ENCODE assay signal across 21 mouse cellular contexts in the genomic region with DNA sequence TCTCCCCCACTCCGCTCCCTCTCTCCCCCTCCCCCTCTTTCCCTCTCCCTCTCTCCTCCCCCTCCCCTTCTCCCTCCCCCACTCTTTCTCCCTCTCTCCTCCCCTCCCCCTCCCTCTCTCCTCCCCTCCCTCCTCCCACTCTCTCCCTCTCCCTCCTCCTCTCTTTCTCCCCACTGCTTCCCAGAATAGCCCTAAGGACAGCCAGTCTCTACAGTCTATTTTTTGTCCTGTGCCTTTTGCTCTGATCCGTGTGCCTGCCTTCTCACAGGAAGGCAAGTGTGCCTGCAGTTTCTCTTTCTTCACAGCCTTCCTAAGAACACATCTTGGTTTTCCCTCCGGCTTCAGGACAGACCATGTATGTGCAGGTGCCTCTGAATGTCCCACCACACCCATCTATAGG. TPM values are rescaled to one million over a fixed set of nuclear protein-coding genes. Genes with fewer than 3 reads are reported as not detected.
DNase-seq lines count a peak whose midpoint lies in the region; ATAC-seq lines count a peak whose summit lies in the region.
"Had no signal": no experiment of that assay in that cellular context is flagged by ENCODE, and none has a peak within 500 bp of the region (broad histone marks: within the 10 kb centered on the region; RNA-seq: fewer than 3 reads in every experiment).

No protein-coding gene starts in this region.

- H3K4me2 ChIP-seq in forebrain, embryonic 12.5 days, result no peak overlapping the region
- H3K4me2 ChIP-seq in forebrain, embryonic 16.5 days (ENCODE audit: low read length), result no peak overlapping the region
- H3K4me2 ChIP-seq in heart, embryonic 12.5 days, result peak overlapping the region; percentile 61
- H3K4me2 ChIP-seq: embryonic facial prominence, embryonic 13.5 days; limb, embryonic 15.5 days; stomach, embryonic 15.5 days had no signal

- H3K4me3 ChIP-seq in forebrain, embryonic 12.5 days (replicated peaks), result no peak overlapping the region
- no peak overlapping the region for H3K4me3 ChIP-seq in forebrain, embryonic 16.5 days (replicated peaks; ENCODE audit: low read length)
- H3K4me3 ChIP-seq in heart, embryonic 12.5 days, result peak overlapping the region; percentile 37
- peak overlapping the region; percentile 82 for H3K4me3 ChIP-seq in megakaryocyte, embryonic 14.5 days (replicated peaks)
- H3K4me3 ChIP-seq: embryonic facial prominence, embryonic 13.5 days; limb, embryonic 15.5 days; stomach, embryonic 15.5 days had no signal

- ATAC-seq in forebrain, embryonic 12.5 days (ENCODE audit: low FRiP score), result 0 out of 2 replicates have a peak, but pooled peaks have one; percentile 9
- ATAC-seq in forebrain, embryonic 16.5 days, result no peak
- ATAC-seq in heart, embryonic 12.5 days (ENCODE audit: insufficient number of reproducible peaks, low FRiP score), result no peak
- no peak for ATAC-seq in megakaryocyte, adult 5-6 weeks (ENCODE audit: poor library complexity, severe bottlenecking)
- ATAC-seq in inflammation-experienced regulatory T-cells, adult 6 months, result no peak

- H3K27ac ChIP-seq in forebrain, embryonic 12.5 days, result no peak overlapping the region
- no peak overlapping the region for H3K27ac ChIP-seq in forebrain, embryonic 16.5 days (ENCODE audit: low read length)
- peak overlapping the region; percentile 53 for H3K27ac ChIP-seq in heart, embryonic 12.5 days (ENCODE audit: poor library complexity, severe bottlenecking)
- H3K27ac ChIP-seq: embryonic facial prominence, embryonic 13.5 days; limb, embryonic 15.5 days; stomach, embryonic 15.5 days had no signal

- no peak for DNase-seq in heart, postnatal 10 days
- peak; percentile 43 for DNase-seq in adipocyte (ENCODE audit: low spot score)
- DNase-seq: cerebellum, adult 2 months had no signal

- intact Hi-C loops in heart, postnatal 10 days (cut with DNase I), result loop anchor here (5.0 to 10.0 kb wide), 2 partner anchors 520 to 607 kb away; no protein-coding TSS in a partner anchor

- no peak overlapping the region for H3K9ac ChIP-seq in forebrain, embryonic 12.5 days
- H3K9ac ChIP-seq in forebrain, embryonic 16.5 days (replicated peaks; ENCODE audit: low read depth, low read length), result no peak overlapping the region
- H3K9ac ChIP-seq in heart, embryonic 12.5 days, result peak overlapping the region; percentile 37; the same call in 1 of the 2 replicates
- H3K9ac ChIP-seq: limb, embryonic 15.5 days; stomach, embryonic 15.5 days had no signal

- no peaks in the 10 kb centered on the region for H3K9me3 ChIP-seq in forebrain, embryonic 12.5 days
- no peaks in the 10 kb centered on the region for H3K9me3 ChIP-seq in forebrain, embryonic 16.5 days (ENCODE audit: control insufficient read depth, low read length)
- no peaks in the 10 kb centered on the region for H3K9me3 ChIP-seq in heart, embryonic 12.5 days (replicated peaks)
- H3K9me3 ChIP-seq in megakaryocyte, embryonic 14.5 days, result no peaks in the 10 kb centered on the region
- H3K9me3 ChIP-seq: embryonic facial prominence, embryonic 13.5 days; limb, embryonic 15.5 days; stomach, embryonic 15.5 days had no signal

- H3K27me3 ChIP-seq in forebrain, embryonic 12.5 days, result peaks cover 7% of the 10 kb centered on the region; the same call in 1 of the 2 replicates
- peaks cover 3% of the 10 kb centered on the region; the same call in 1 of the 2 replicates for H3K27me3 ChIP-seq in forebrain, embryonic 16.5 days (replicated peaks; ENCODE audit: control insufficient read depth, insufficient read depth, low read length)
- no peaks in the 10 kb centered on the region for H3K27me3 ChIP-seq in heart, embryonic 12.5 days (replicated peaks)
- peaks cover 23% of the 10 kb centered on the region for H3K27me3 ChIP-seq in megakaryocyte, embryonic 14.5 days (replicated peaks)
- H3K27me3 ChIP-seq: limb, embryonic 15.5 days; stomach, embryonic 15.5 days had no signal

- H3K4me1 ChIP-seq in forebrain, embryonic 12.5 days, result peaks cover 4% of the 10 kb centered on the region; the same call in 1 of the 2 replicates
- H3K4me1 ChIP-seq in forebrain, embryonic 16.5 days (replicated peaks; ENCODE audit: control insufficient read depth, insufficient read depth, low read length), result no peaks in the 10 kb centered on the region
- peaks cover 13% of the 10 kb centered on the region for H3K4me1 ChIP-seq in heart, embryonic 12.5 days (replicated peaks)
- peaks cover 30% of the 10 kb centered on the region for H3K4me1 ChIP-seq in megakaryocyte, embryonic 14.5 days
- H3K4me1 ChIP-seq: stomach, embryonic 15.5 days had no signal

- 33% methylated on average over 3 of the region's 3 CpGs for WGBS in forebrain, embryonic 12.5 days
- WGBS in forebrain, embryonic 16.5 days, result 49% methylated on average over 3 of the region's 3 CpGs
- 26% methylated on average over 3 of the region's 3 CpGs for WGBS in heart, embryonic 12.5 days

- no peaks in the 10 kb centered on the region for H3K36me3 ChIP-seq in forebrain, embryonic 12.5 days (replicated peaks)
- no peaks in the 10 kb centered on the region for H3K36me3 ChIP-seq in forebrain, embryonic 16.5 days (ENCODE audit: control insufficient read depth, insufficient read depth)
- H3K36me3 ChIP-seq in heart, embryonic 12.5 days, result no peaks in the 10 kb centered on the region
- peaks cover 4% of the 10 kb centered on the region for H3K36me3 ChIP-seq in megakaryocyte, embryonic 14.5 days (replicated peaks; ENCODE audit: low read length)
- H3K36me3 ChIP-seq: embryonic facial prominence, embryonic 13.5 days; limb, embryonic 15.5 days; stomach, embryonic 15.5 days had no signal

RNA-seq across cellular contexts. Expression of gene Fam209, which starts 5.0 kb away (rescaled TPM):
- 0.38 and 0.81 TPM in 2 replicates for polyA plus RNA-seq in forebrain, embryonic 12.5 days (2016; fragmentation: Nextera tagmentation; extraction: Ambion mirVana)
- polyA plus RNA-seq in forebrain, embryonic 16.5 days (2015; fragmentation: Nextera tagmentation; extraction: Ambion mirVana), result 0.43 TPM in 1 of 2 replicates, not detected in the other
- 0.26 TPM in 1 of 2 replicates, not detected in the other for polyA plus RNA-seq in heart, embryonic 12.5 days (2016; fragmentation: Nextera tagmentation; extraction: Ambion mirVana)
- not detected for total RNA-seq in heart, postnatal 10 days (2021)
- polyA plus RNA-seq in megakaryocyte, embryonic 14.5 days (2012; ENCODE audit: insufficient read depth, low replicate concordance), result not detected in 2 replicates
- 1.2 and 2.7 TPM in 2 replicates for total RNA-seq in megakaryocyte, adult 5-6 weeks (2015)
- 4.3 and 6.8 TPM in 2 replicates for total RNA-seq in megakaryocyte, adult 5-6 weeks (2017)
- 1 to 10 TPM in 2 of 3 experiments, under 1 TPM in 1; 0.83 to 3.0 (median 2.1) TPM for polyA plus RNA-seq in inflammation-experienced regulatory T-cells, adult 6 months (2017; shearing (Covaris generic))
- total RNA-seq: adrenal gland, postnatal 14 days; common myeloid progenitor, adult 5-6 weeks; left cerebral cortex, postnatal 25 days had no signal
- polyA plus RNA-seq: cerebellum, adult 2 months; intestine, embryonic 14.5 days; kidney, embryonic 14.5 days had no signal

RNA-seq across cellular contexts. Expression of gene Gcnt7, which starts 19.0 kb away (rescaled TPM):
- polyA plus RNA-seq in forebrain, embryonic 12.5 days (2016; fragmentation: Nextera tagmentation; extraction: Ambion mirVana), result 2.1 and 2.2 TPM in 2 replicates
- 2.2 and 2.8 TPM in 2 replicates for polyA plus RNA-seq in forebrain, embryonic 16.5 days (2015; fragmentation: Nextera tagmentation; extraction: Ambion mirVana)
- polyA plus RNA-seq in heart, embryonic 12.5 days (2016; fragmentation: Nextera tagmentation; extraction: Ambion mirVana), result 1.1 and 1.4 TPM in 2 replicates
- not detected for total RNA-seq in heart, postnatal 10 days (2021)
- not detected in 2 replicates for polyA plus RNA-seq in megakaryocyte, embryonic 14.5 days (2012; ENCODE audit: insufficient read depth, low replicate concordance)
- total RNA-seq in megakaryocyte, adult 5-6 weeks (2015), result not detected in 2 replicates
- not detected in 2 replicates for total RNA-seq in megakaryocyte, adult 5-6 weeks (2017)
- polyA plus RNA-seq in inflammation-experienced regulatory T-cells, adult 6 months (2017; shearing (Covaris generic)), result 1 to 10 TPM; 3.7 to 5.2 (median 3.8) TPM
- total RNA-seq: adrenal gland, postnatal 14 days; gastrocnemius, postnatal 4 days; layer of hippocampus, postnatal 14 days; left cerebral cortex, postnatal 25 days had no signal
- polyA plus RNA-seq: cerebellum, adult 2 months; large intestine, adult 2 months; spleen, adult 2 months had no signal

RNA-seq across cellular contexts. Expression of gene Rtf2, which starts 37.0 kb away (rescaled TPM):
- polyA plus RNA-seq in forebrain, embryonic 12.5 days (2016; fragmentation: Nextera tagmentation; extraction: Ambion mirVana), result 86.9 and 93.5 TPM in 2 replicates
- 108 and 112 TPM in 2 replicates for polyA plus RNA-seq in forebrain, embryonic 16.5 days (2015; fragmentation: Nextera tagmentation; extraction: Ambion mirVana)
- 46.5 and 49.3 TPM in 2 replicates for polyA plus RNA-seq in heart, embryonic 12.5 days (2016; fragmentation: Nextera tagmentation; extraction: Ambion mirVana)
- 10 to 100 TPM; 40.7 to 40.9 TPM for total RNA-seq in heart, postnatal 10 days (2021)
- polyA plus RNA-seq in megakaryocyte, embryonic 14.5 days (2012; ENCODE audit: insufficient read depth, low replicate concordance), result 15.3 and 57.1 TPM in 2 replicates
- 49.3 and 54.0 TPM in 2 replicates for total RNA-seq in megakaryocyte, adult 5-6 weeks (2015)
- total RNA-seq in megakaryocyte, adult 5-6 weeks (2017), result 190 and 209 TPM in 2 replicates
- 100 to 1,000 TPM; 125 to 139 (median 135) TPM for polyA plus RNA-seq in inflammation-experienced regulatory T-cells, adult 6 months (2017; shearing (Covaris generic))

Comparison
In these comparisons a context has a peak if more than half of its experiments do, and no peak if none do; other contexts are left out.
1. H3K4me3 ChIP-seq: peak in heart, embryonic 12.5 days (single experiment) and megakaryocyte, embryonic 14.5 days (single experiment); none in forebrain, embryonic 12.5 days (single experiment) and forebrain, embryonic 16.5 days (single experiment).